Mouse (Mus musculus): ENCODE results near the gene Pou2f3. TPM values are rescaled to one million over a fixed set of nuclear protein-coding genes. Genes with fewer than 3 reads are reported as not detected.

The Pou2f3 gene
- polyA plus RNA-seq, 1 experiment from 2014 or later: not detected

GRCm38 (mm10) chr9:43155960-43156359, 54.2 kb downstream of the Pou2f3 start:
- no peak for ATAC-seq
- no peaks in the 10 kb centered on the region for H3K36me3 ChIP-seq (ENCODE audit: control insufficient read depth, insufficient read depth, low read length)
- H3K27me3 ChIP-seq (ENCODE audit: control insufficient read depth, insufficient read depth, low read depth, low read length): no peaks in the 10 kb centered on the region
- no peak overlapping the region for H3K9ac ChIP-seq (ENCODE audit: low read depth, low read length)
- H3K27ac ChIP-seq (ENCODE audit: low read length): no peak overlapping the region
- H3K4me3 ChIP-seq (ENCODE audit: low read depth, low read length): no peak overlapping the region
- 86% methylated on average over 6 of the region's 6 CpGs for WGBS
- no peaks in the 10 kb centered on the region for H3K9me3 ChIP-seq (replicated peaks; ENCODE audit: control insufficient read depth, low read length, poor library complexity, severe bottlenecking)
- H3K4me1 ChIP-seq (ENCODE audit: control insufficient read depth, insufficient read depth, low read length): no peaks in the 10 kb centered on the region
- H3K4me2 ChIP-seq (ENCODE audit: low read length): no peak overlapping the region

- Histone ChIP-seq H3K4me2 (ENCODE audit: low read length) (no peak overlapping the region), H3K36me3 (ENCODE audit: control insufficient read depth, insufficient read depth, low read length) (no peaks in the 10 kb centered on the region), H3K4me3 (ENCODE audit: low read depth, low read length) (no peak overlapping the region), H3K27ac (ENCODE audit: low read length) (no peak overlapping the region), H3K27me3 (ENCODE audit: control insufficient read depth, insufficient read depth, low read depth, low read length) (no peaks in the 10 kb centered on the region), H3K9me3 (replicated peaks; ENCODE audit: control insufficient read depth, low read length, poor library complexity, severe bottlenecking) (no peaks in the 10 kb centered on the region), H3K9ac (ENCODE audit: low read depth, low read length) (no peak overlapping the region), H3K4me1 (ENCODE audit: control insufficient read depth, insufficient read depth, low read length) (no peaks in the 10 kb centered on the region)
- 81% methylated on average over 6 of the region's 6 CpGs for WGBS
- no peak for ATAC-seq
Observed at GRCm38 (mm10) chr9:43151779-43152178, 58.4 kb downstream of the Pou2f3 start.

GRCm38 (mm10) chr9:43150957-43151356, 59.2 kb downstream of the Pou2f3 start:
- 76% methylated on average over 9 of the region's 9 CpGs for WGBS
- no peaks in the 10 kb centered on the region for H3K9me3 ChIP-seq (replicated peaks; ENCODE audit: control insufficient read depth, low read length, poor library complexity, severe bottlenecking)
- H3K36me3 ChIP-seq (ENCODE audit: control insufficient read depth, insufficient read depth, low read length): no peaks in the 10 kb centered on the region
- H3K9ac ChIP-seq (ENCODE audit: low read depth, low read length): no peak overlapping the region
- no peak for ATAC-seq
- no peak overlapping the region for H3K4me3 ChIP-seq (ENCODE audit: low read depth, low read length)
- no peak overlapping the region for H3K27ac ChIP-seq (ENCODE audit: low read length)
- H3K27me3 ChIP-seq (ENCODE audit: control insufficient read depth, insufficient read depth, low read depth, low read length): no peaks in the 10 kb centered on the region
- H3K4me2 ChIP-seq (ENCODE audit: low read length): no peak overlapping the region
- H3K4me1 ChIP-seq (ENCODE audit: control insufficient read depth, insufficient read depth, low read length): no peaks in the 10 kb centered on the region

- no peak overlapping the region for H3K4me2 ChIP-seq (ENCODE audit: low read length)
- no peak overlapping the region for H3K27ac ChIP-seq (ENCODE audit: low read length)
- H3K4me3 ChIP-seq (ENCODE audit: low read depth, low read length): no peak overlapping the region
- H3K9ac ChIP-seq (ENCODE audit: low read depth, low read length): no peak overlapping the region
- no peaks in the 10 kb centered on the region for H3K9me3 ChIP-seq (replicated peaks; ENCODE audit: control insufficient read depth, low read length, poor library complexity, severe bottlenecking)
- H3K36me3 ChIP-seq (ENCODE audit: control insufficient read depth, insufficient read depth, low read length): no peaks in the 10 kb centered on the region
- ATAC-seq: no peak
- WGBS: 52% methylated on average over 10 of the region's 10 CpGs
- no peaks in the 10 kb centered on the region for H3K27me3 ChIP-seq (ENCODE audit: control insufficient read depth, insufficient read depth, low read depth, low read length)
- no peaks in the 10 kb centered on the region for H3K4me1 ChIP-seq (ENCODE audit: control insufficient read depth, insufficient read depth, low read length)
Observed at GRCm38 (mm10) chr9:43150075-43150474, 60.1 kb downstream of the Pou2f3 start.

GRCm38 (mm10) chr9:43149498-43149897, 60.7 kb downstream of the Pou2f3 start:
- Histone ChIP-seq H3K27me3 (ENCODE audit: control insufficient read depth, insufficient read depth, low read depth, low read length) (no peaks in the 10 kb centered on the region), H3K4me3 (ENCODE audit: low read depth, low read length) (no peak overlapping the region), H3K9me3 (replicated peaks; ENCODE audit: control insufficient read depth, low read length, poor library complexity, severe bottlenecking) (no peaks in the 10 kb centered on the region), H3K4me1 (ENCODE audit: control insufficient read depth, insufficient read depth, low read length) (no peaks in the 10 kb centered on the region), H3K36me3 (ENCODE audit: control insufficient read depth, insufficient read depth, low read length) (no peaks in the 10 kb centered on the region), H3K9ac (ENCODE audit: low read depth, low read length) (no peak overlapping the region), H3K27ac (ENCODE audit: low read length) (no peak overlapping the region), H3K4me2 (ENCODE audit: low read length) (no peak overlapping the region)
- WGBS: 86% methylated on average over 3 of the region's 3 CpGs
- no peak for ATAC-seq

GRCm38 (mm10) chr9:43145196-43145595, 65.0 kb downstream of the Pou2f3 start:
- Histone ChIP-seq H3K4me3 (ENCODE audit: low read depth, low read length) (no peak overlapping the region), H3K27me3 (ENCODE audit: control insufficient read depth, insufficient read depth, low read depth, low read length) (no peaks in the 10 kb centered on the region), H3K4me1 (ENCODE audit: control insufficient read depth, insufficient read depth, low read length) (no peaks in the 10 kb centered on the region), H3K36me3 (ENCODE audit: control insufficient read depth, insufficient read depth, low read length) (no peaks in the 10 kb centered on the region), H3K9ac (ENCODE audit: low read depth, low read length) (no peak overlapping the region), H3K4me2 (ENCODE audit: low read length) (no peak overlapping the region), H3K27ac (ENCODE audit: low read length) (no peak overlapping the region), H3K9me3 (replicated peaks; ENCODE audit: control insufficient read depth, low read length, poor library complexity, severe bottlenecking) (no peaks in the 10 kb centered on the region)
- 89% methylated on average over 4 of the region's 4 CpGs for WGBS
- no peak for ATAC-seq

- H3K4me1 ChIP-seq (ENCODE audit: control insufficient read depth, insufficient read depth, low read length): no peaks in the 10 kb centered on the region
- no peaks in the 10 kb centered on the region for H3K36me3 ChIP-seq (ENCODE audit: control insufficient read depth, insufficient read depth, low read length)
- no peaks in the 10 kb centered on the region for H3K9me3 ChIP-seq (replicated peaks; ENCODE audit: control insufficient read depth, low read length, poor library complexity, severe bottlenecking)
- H3K9ac ChIP-seq (ENCODE audit: low read depth, low read length): no peak overlapping the region
- no peak for ATAC-seq
- H3K4me3 ChIP-seq (ENCODE audit: low read depth, low read length): no peak overlapping the region
- H3K27me3 ChIP-seq (ENCODE audit: control insufficient read depth, insufficient read depth, low read depth, low read length): no peaks in the 10 kb centered on the region
- no peak overlapping the region for H3K27ac ChIP-seq (ENCODE audit: low read length)
- no peak overlapping the region for H3K4me2 ChIP-seq (ENCODE audit: low read length)
- WGBS: 70% methylated on average over 12 of the region's 12 CpGs
Observed at GRCm38 (mm10) chr9:43144206-43144810, 65.9 kb downstream of the Pou2f3 start.

- H3K9ac ChIP-seq (ENCODE audit: low read depth, low read length): no peak overlapping the region
- H3K4me2 ChIP-seq (ENCODE audit: low read length): no peak overlapping the region
- WGBS: 7% methylated on average over 4 of the region's 4 CpGs
- no peak overlapping the region for H3K27ac ChIP-seq (ENCODE audit: low read length)
- H3K4me1 ChIP-seq (ENCODE audit: control insufficient read depth, insufficient read depth, low read length): no peaks in the 10 kb centered on the region
- H3K4me3 ChIP-seq (ENCODE audit: low read depth, low read length): no peak overlapping the region
- H3K9me3 ChIP-seq (replicated peaks; ENCODE audit: control insufficient read depth, low read length, poor library complexity, severe bottlenecking): no peaks in the 10 kb centered on the region
- no peak for ATAC-seq
- H3K36me3 ChIP-seq (ENCODE audit: control insufficient read depth, insufficient read depth, low read length): no peaks in the 10 kb centered on the region
- no peaks in the 10 kb centered on the region for H3K27me3 ChIP-seq (ENCODE audit: control insufficient read depth, insufficient read depth, low read depth, low read length)
Observed at GRCm38 (mm10) chr9:43141839-43142238, 68.3 kb downstream of the Pou2f3 start.

- H3K27me3 ChIP-seq (ENCODE audit: control insufficient read depth, insufficient read depth, low read depth, low read length): no peaks in the 10 kb centered on the region
Observed at GRCm38 (mm10) chr9:43133525-43133924, 76.6 kb downstream of the Pou2f3 start.

More at GRCm38 (mm10) chr9:43133525-43133924, 76.6 kb downstream of the Pou2f3 start:
- WGBS: 82% methylated on average over 3 of the region's 3 CpGs
- Histone ChIP-seq H3K9me3 (replicated peaks; ENCODE audit: control insufficient read depth, low read length, poor library complexity, severe bottlenecking) (no peaks in the 10 kb centered on the region), H3K27ac (ENCODE audit: low read length) (no peak overlapping the region), H3K4me3 (ENCODE audit: low read depth, low read length) (no peak overlapping the region), H3K4me1 (ENCODE audit: control insufficient read depth, insufficient read depth, low read length) (no peaks in the 10 kb centered on the region), H3K4me2 (ENCODE audit: low read length) (no peak overlapping the region), H3K36me3 (ENCODE audit: control insufficient read depth, insufficient read depth, low read length) (no peaks in the 10 kb centered on the region), H3K9ac (ENCODE audit: low read depth, low read length) (no peak overlapping the region)
- ATAC-seq: no peak
